Mouse (Mus musculus) midbrain, embryonic 16.5 days (tissue): ENCODE measurements around the gene Gm28374. TPM values are rescaled to one million over a fixed set of nuclear protein-coding genes. Genes with fewer than 3 reads are reported as not detected.

Experiments used
- ATAC-seq: fragments of 200-750 bp; cut with Nextera tagmentation; 2 replicates; pipeline ENCODE4 v1.8.0; 2017; ENCODE audit warnings: moderate TSS enrichment
- H3K27ac ChIP-seq: fragments of 300-500 bp; sonication (generic); 2 replicates; pipeline ENCODE4 v1.5.1; 2014; ENCODE audit warnings: mild to moderate bottlenecking, low read length, mixed read lengths
- H3K27me3 ChIP-seq: fragments of 300-500 bp; sonication (generic); 2 replicates; pipeline ENCODE4 v1.6.1; 2014; ENCODE audit warnings: low read depth, low read length, mixed read lengths; ENCODE audit not compliant: control insufficient read depth, insufficient read depth
- H3K36me3 ChIP-seq: fragments of 300-500 bp; sonication (generic); 2 replicates; pipeline ENCODE4 v1.6.1; 2014; ENCODE audit warnings: mild to moderate bottlenecking, low read length, moderate library complexity, mixed read lengths; ENCODE audit not compliant: control insufficient read depth, insufficient read depth
- H3K4me1 ChIP-seq: fragments of 300-500 bp; sonication (generic); 2 replicates; pipeline ENCODE4 v1.6.1; 2014; ENCODE audit warnings: mild to moderate bottlenecking, low read length, mixed read lengths; ENCODE audit not compliant: control insufficient read depth, insufficient read depth
- H3K4me2 ChIP-seq: fragments of 300-500 bp; sonication (generic); 2 replicates; pipeline ENCODE4 v1.6.1; 2014; ENCODE audit warnings: mild to moderate bottlenecking, low read length, mixed read lengths
- H3K4me3 ChIP-seq: fragments of 300-500 bp; sonication (generic); 2 replicates; pipeline ENCODE4 v1.5.1; 2014; ENCODE audit warnings: low read depth, mild to moderate bottlenecking, low read length, moderate library complexity, mixed read lengths
- H3K9ac ChIP-seq: fragments of 300-500 bp; sonication (generic); 2 replicates; pipeline ENCODE4 v1.6.1; 2014; ENCODE audit warnings: low read depth, low read length, mixed read lengths
- H3K9me3 ChIP-seq: fragments of 300-500 bp; sonication (generic); replicated peaks from 2 replicates; pipeline ENCODE4 v1.6.1; 2014; ENCODE audit warnings: mild to moderate bottlenecking, low read length, mixed read lengths; ENCODE audit not compliant: control insufficient read depth, poor library complexity, severe bottlenecking
- WGBS: fragments of 180-500 bp; shearing (Covaris S2); extraction: QIAGEN DNeasy Blood & Tissue Kit; methylation state at CpG from one replicate; pipeline ENCODE4 v1.1.7; 2014; 5-methylcytosine and 5-hydroxymethylcytosine counted together
- polyA plus RNA-seq: library from polyadenylated mRNA; unstranded; fragments of >200 nt; fragmentation: Nextera tagmentation; extraction: Ambion mirVana; gene quantifications from 2 replicates; pipeline ENCODE4 v1.2.1, GENCODE M21; 2015

Gene Gm28374
- polyA plus RNA-seq, 1 experiment from 2014 or later: 0.85 TPM

DNA sequence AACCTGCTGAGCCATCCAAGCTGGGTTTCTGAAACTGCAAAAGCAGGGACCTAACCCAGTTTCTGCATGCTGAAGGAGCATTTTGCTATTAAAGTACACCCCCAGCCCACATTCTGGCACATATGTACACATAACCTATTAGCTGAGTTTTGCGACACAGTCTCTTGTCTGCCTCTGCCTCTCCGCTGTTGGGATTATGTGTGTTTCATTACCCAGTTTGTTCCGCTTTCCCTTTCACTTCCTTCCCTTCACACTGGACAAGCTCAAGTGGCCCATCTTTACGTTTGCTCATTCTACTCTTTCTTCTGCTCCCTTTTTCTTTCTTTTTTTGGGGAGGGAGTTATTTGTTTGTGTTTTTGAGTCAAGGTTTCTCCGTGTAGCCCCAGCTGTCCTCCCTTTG is 8.2 kb downstream of the Gm28374 start:
- 93% methylated on average over 5 of the region's 5 CpGs for WGBS
- no peak for ATAC-seq
- Histone ChIP-seq H3K9me3 (no peaks in the 10 kb centered on the region), H3K4me2 (no peak overlapping the region), H3K36me3 (peaks cover 26% of the 10 kb centered on the region), H3K9ac (no peak overlapping the region), H3K4me3 (no peak overlapping the region), H3K27me3 (no peaks in the 10 kb centered on the region), H3K27ac (no peak overlapping the region), H3K4me1 (peaks cover 18% of the 10 kb centered on the region)

DNA sequence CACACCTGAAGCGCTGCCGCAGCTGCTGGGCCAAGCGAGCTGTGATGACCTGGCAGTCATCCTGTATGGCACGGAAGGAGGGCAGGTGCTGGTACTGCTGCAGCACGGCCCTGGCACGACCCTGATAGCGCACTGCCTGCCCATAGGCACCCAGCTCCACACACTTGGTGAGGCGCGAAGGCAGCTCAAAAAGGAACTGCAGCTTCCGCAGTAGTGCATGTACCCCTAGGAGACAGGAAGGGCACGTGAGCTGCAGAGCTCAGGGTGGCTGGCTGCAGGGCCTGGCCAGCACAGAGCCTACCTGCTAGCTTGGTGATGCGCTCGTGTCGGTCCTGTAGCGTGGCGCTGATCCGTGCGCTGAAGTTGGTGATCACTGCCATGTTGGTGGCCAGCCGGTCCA is 10.8 kb downstream of the Gm28374 start:
- Histone ChIP-seq H3K9ac (no peak overlapping the region), H3K9me3 (no peaks in the 10 kb centered on the region), H3K4me1 (peaks cover 24% of the 10 kb centered on the region), H3K36me3 (peaks cover 26% of the 10 kb centered on the region), H3K27me3 (no peaks in the 10 kb centered on the region), H3K4me2 (no peak overlapping the region), H3K4me3 (no peak overlapping the region), H3K27ac (no peak overlapping the region)
- WGBS: 94% methylated on average over 19 of the region's 19 CpGs
- ATAC-seq: no peak

DNA sequence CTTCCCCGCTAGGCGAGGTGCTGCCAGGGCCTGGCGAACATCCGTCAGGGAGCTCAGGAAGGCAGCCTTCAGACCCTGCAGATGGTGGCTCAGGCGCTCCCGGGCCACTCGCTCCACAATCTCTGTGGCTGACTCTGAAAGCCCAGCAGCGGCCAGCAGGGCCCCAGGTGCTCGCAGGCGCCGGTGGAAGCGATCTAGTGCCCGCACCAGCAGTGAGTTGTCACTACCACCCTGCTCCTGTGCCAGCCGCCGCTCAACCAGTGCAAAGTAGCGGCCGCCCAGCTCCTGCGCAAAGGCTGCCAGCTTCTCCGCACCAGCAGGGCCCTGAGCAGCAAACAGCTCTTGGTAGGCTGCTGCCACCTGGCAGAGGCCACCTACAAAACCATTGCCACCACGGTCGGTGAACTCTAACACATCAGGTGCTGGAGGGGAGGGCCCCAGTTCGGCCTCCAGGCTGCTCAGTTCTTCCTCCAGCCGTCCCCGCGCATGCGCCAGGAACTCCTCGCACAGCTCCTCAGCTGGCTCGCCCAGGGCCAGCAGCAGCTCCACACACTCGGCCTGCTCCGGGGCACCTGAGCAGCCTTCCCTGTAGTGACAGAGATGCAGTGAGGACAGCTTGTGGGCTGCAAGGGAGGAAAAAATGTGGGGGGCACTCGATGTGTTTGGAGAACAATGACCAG is 11.3 kb downstream of the Gm28374 start:
- WGBS: 94% methylated on average over 31 of the region's 31 CpGs
- no peak overlapping the region for H3K27ac ChIP-seq
- H3K9ac ChIP-seq: no peak overlapping the region
- no peak for ATAC-seq
- no peaks in the 10 kb centered on the region for H3K9me3 ChIP-seq
- H3K4me2 ChIP-seq: no peak overlapping the region
- peaks cover 24% of the 10 kb centered on the region for H3K4me1 ChIP-seq
- peaks cover 26% of the 10 kb centered on the region for H3K36me3 ChIP-seq
- H3K4me3 ChIP-seq: no peak overlapping the region
- H3K27me3 ChIP-seq: no peaks in the 10 kb centered on the region

DNA sequence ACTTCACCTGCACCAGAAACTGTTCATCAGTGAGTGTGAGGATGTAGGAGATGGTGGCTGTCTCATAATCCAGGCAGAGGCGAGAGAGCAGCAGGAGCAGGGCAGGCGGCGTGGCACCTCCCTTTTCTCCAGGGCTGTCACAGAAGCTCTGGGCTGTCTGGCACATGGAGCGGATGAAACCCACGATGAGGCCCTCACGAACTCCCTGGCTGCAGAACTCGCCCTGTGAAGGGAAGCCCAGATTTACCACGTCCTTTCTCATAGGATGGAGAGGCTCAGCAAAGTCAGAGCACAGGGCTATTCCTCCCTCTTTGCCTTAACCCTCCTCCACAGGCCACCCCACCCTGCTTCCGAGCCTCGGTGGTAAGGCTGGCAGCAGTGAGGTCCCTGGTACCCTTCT is 12.2 kb downstream of the Gm28374 start:
- no peak for ATAC-seq
- Histone ChIP-seq H3K4me2 (no peak overlapping the region), H3K36me3 (peaks cover 26% of the 10 kb centered on the region), H3K27ac (no peak overlapping the region), H3K9ac (no peak overlapping the region), H3K9me3 (no peaks in the 10 kb centered on the region), H3K4me3 (no peak overlapping the region), H3K27me3 (no peaks in the 10 kb centered on the region), H3K4me1 (peaks cover 22% of the 10 kb centered on the region)
- WGBS: 93% methylated on average over 10 of the region's 10 CpGs

DNA sequence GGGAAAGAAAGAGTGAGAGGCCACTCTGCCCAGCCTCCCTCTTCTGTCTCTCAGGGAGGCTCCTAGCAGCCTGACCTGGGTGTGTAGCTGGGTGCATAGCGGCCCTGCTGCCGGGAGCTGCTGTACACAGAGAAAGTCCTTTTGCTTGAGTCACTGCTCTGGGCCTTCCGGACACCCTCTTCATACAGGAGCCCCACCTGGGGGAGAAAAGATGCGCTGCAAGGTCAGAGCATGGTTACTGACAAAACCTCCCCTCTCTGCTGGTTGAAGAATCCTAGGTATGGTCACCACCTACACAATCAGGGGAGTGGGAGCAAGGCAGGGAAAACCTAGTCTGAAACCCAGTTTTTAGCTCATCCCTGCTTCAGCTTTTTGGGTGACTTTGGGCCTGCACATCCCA is 13.1 kb downstream of the Gm28374 start:
- Histone ChIP-seq H3K9ac (no peak overlapping the region), H3K27me3 (no peaks in the 10 kb centered on the region), H3K4me1 (peaks cover 22% of the 10 kb centered on the region), H3K4me2 (no peak overlapping the region), H3K27ac (no peak overlapping the region), H3K36me3 (peaks cover 26% of the 10 kb centered on the region), H3K9me3 (no peaks in the 10 kb centered on the region), H3K4me3 (no peak overlapping the region)
- 80% methylated on average over 4 of the region's 4 CpGs for WGBS
- ATAC-seq: no peak

DNA sequence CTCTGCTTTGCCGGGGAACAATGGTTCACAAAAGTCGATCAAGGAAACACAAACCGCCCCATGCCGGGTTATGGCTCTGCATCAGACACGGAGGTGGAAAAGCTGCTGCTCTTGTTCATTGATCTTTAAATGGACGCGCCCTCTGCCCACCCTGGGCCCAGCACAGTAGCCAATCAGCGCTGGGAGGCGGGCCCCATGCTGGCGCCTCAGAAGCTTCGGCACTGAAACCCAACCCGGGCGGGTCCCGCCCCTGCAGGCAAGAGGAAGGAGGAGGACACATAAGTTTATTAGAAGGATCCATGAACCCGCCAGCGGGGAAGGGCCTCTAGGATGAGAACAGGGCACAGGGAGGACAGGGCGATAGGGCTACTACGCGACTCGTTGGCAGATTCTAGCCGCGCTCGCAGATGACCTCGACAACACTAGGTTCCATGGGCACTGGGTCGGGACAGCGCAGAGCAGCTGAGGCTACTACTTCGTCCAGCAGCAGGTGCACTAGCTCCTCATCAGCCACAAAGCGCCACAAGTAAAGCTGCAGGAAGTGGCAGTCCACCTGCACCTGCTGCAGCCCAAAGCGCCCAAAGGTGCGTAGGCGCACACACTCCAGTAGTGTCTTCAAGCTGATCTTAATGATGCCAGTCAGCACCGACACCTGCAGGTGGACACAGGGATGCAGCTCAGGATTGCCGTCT is 14.2 kb downstream of the Gm28374 start, which contains the start of gene Tm7sf2:
Tm7sf2 (minus strand) TSS at position 650 of the 692 bp plus-strand sequence.
- Histone ChIP-seq H3K9me3 (no peaks in the 10 kb centered on the region), H3K27me3 (no peaks in the 10 kb centered on the region), H3K27ac (peak within 1 kb of the TSS; percentile 91), H3K9ac (peak within 1 kb of the TSS; percentile 82), H3K4me2 (peak within 1 kb of the TSS; percentile 91), H3K4me3 (peak within 1 kb of the TSS; percentile 52), H3K36me3 (peaks cover 26% of the 10 kb centered on the region), H3K4me1 (peaks cover 26% of the 10 kb centered on the region)
- 8% methylated on average over 33 of the region's 33 CpGs for WGBS
- ATAC-seq: peak; percentile 93

DNA sequence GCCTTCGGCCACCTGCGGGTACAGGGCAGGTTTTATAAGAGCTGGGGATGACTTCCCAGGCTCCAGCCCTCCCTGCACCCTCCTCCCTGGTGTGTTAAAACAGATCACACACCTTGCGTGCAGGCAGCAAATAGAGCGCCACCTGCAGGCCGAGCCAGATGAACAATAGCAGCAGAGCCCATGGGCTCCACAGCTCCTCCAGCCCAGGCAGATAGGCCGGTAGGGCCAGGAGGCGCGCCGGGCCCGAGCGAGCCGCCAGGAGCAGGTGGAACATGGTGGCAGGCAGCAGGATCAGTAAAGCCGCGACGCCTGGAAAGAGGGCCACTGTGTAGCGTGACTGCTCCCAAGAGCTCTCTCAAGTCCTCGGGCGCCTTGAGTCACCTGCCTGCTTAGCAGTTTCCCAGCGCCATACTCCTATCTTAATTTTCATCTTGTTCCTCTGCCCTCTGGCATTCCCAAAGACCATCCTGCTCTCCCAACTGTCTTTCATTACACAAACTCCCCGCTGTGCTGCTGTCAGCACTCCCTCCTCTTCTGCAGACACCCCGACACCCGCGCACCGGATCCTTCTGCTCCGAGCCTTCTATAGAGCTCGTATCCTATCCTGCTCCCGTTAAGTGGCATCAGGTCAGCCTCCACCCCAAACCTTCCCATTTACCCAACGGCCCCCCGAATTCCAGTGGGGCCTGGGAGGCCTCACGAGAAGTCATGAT is 14.9 kb downstream of the Gm28374 start:
- Histone ChIP-seq H3K27me3 (no peaks in the 10 kb centered on the region), H3K4me2 (peak overlapping the region; percentile 91), H3K9me3 (no peaks in the 10 kb centered on the region), H3K27ac (peak overlapping the region; percentile 91), H3K4me3 (peak overlapping the region; percentile 52), H3K4me1 (peaks cover 33% of the 10 kb centered on the region), H3K36me3 (peaks cover 26% of the 10 kb centered on the region), H3K9ac (peak overlapping the region; percentile 82)
- under 1% methylated on average over 30 of the region's 30 CpGs for WGBS
- peak; percentile 81 for ATAC-seq

DNA sequence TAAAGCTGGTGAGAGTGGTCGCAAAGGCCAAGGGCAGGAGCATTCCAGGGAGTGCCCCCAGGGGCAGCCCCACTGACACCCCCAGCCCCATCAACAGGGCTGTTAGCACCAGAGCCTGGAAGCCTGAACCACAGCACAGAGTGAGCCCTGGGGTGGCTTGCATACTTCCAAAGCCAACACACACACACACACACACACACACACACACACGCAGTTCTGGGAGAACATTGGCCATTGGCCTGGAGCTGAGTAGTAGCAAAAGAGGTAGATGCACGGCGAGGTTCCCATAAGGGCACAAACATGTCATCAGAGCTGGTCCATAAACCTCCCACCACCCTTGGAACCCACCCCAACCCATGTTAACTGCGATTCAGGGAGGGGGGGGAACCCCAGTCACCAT is 15.5 kb downstream of the Gm28374 start:
- peak; percentile 2; the same call in 1 of the 2 replicates for ATAC-seq
- Histone ChIP-seq H3K4me3 (peak overlapping the region; percentile 52), H3K27ac (peak overlapping the region; percentile 91), H3K4me1 (peaks cover 37% of the 10 kb centered on the region), H3K9me3 (no peaks in the 10 kb centered on the region), H3K36me3 (peaks cover 25% of the 10 kb centered on the region), H3K4me2 (peak overlapping the region; percentile 91), H3K9ac (peak overlapping the region; percentile 82), H3K27me3 (no peaks in the 10 kb centered on the region)
- 37% methylated on average over 4 of the region's 5 CpGs for WGBS

DNA sequence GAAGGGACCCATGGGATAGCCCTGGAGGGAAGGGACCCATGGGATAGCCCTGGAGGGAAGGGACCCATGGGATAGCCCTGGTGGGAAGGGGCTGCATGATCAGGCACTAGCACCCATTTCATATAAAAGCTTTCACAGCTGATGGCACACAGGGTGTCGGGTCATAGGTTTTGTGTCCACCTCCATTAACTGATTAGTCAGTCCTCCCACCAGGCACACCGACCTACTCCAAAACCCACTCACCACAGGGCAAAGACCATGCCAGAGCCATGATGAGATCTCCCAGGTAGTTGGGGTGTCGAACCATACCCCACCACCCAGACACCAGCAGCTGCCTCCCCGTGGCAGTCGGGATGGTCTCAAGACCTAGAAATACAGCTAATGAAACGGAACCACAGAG is 19.0 kb downstream of the Gm28374 start:
- Histone ChIP-seq H3K4me1 (peaks cover 46% of the 10 kb centered on the region), H3K9ac (no peak overlapping the region), H3K4me2 (peak overlapping the region; percentile 100; the same call in 1 of the 2 replicates), H3K9me3 (no peaks in the 10 kb centered on the region), H3K27ac (no peak overlapping the region), H3K27me3 (no peaks in the 10 kb centered on the region), H3K4me3 (no peak overlapping the region), H3K36me3 (no peaks in the 10 kb centered on the region)
- 92% methylated on average over 6 of the region's 6 CpGs for WGBS
- ATAC-seq: no peak
